In genomic region chr2:32362817-32363340, GRCm38 (mm10) we compare ENCODE assay signal across 8 mouse cellular contexts. TPM values are rescaled to one million over a fixed set of nuclear protein-coding genes. Genes with fewer than 3 reads are reported as not detected.
DNase-seq lines count a peak whose midpoint lies in the region; ATAC-seq and TF ChIP-seq lines count a peak whose summit lies in the region.

No protein-coding gene starts in this region.

- no peaks in the 10 kb centered on the region for H3K9me3 ChIP-seq in forebrain, embryonic 15.5 days
- no peaks in the 10 kb centered on the region for H3K9me3 ChIP-seq in lung, embryonic 16.5 days (ENCODE audit: control insufficient read depth, low read length)

- under 1% methylated on average over 53 of the region's 53 CpGs for WGBS in forebrain, embryonic 15.5 days
- WGBS in lung, embryonic 16.5 days = under 1% methylated on average over 53 of the region's 53 CpGs
- under 1% methylated on average over 53 of the region's 53 CpGs for WGBS in thymus, adult 2 months

- no peak; the same call in 1 of the 2 replicates for TF ChIP-seq POLR2A in thymus, adult 2 months (IDR thresholded peaks at IDR 0.05; ENCODE audit: control insufficient read depth, extremely low read depth, insufficient read depth, low read length, poor library complexity)

- peak overlapping the region; percentile 68 for H3K9ac ChIP-seq in forebrain, embryonic 15.5 days (replicated peaks)
- H3K9ac ChIP-seq in lung, embryonic 16.5 days (ENCODE audit: low read length) = peak overlapping the region; percentile 90

- ATAC-seq in forebrain, embryonic 15.5 days (replicated peaks) = peak; percentile 83
- ATAC-seq in lung, embryonic 16.5 days (ENCODE audit: low read depth) = peak; percentile 84

- peaks cover 27% of the 10 kb centered on the region for H3K4me1 ChIP-seq in forebrain, embryonic 15.5 days
- H3K4me1 ChIP-seq in lung, embryonic 16.5 days (replicated peaks; ENCODE audit: control insufficient read depth, insufficient read depth, low read length) = peaks cover 12% of the 10 kb centered on the region
- peaks cover 13% of the 10 kb centered on the region for H3K4me1 ChIP-seq in thymus, adult 2 months (replicated peaks; ENCODE audit: control insufficient read depth, insufficient read depth, low read length)

- H3K27ac ChIP-seq in forebrain, embryonic 15.5 days (replicated peaks) = peak overlapping the region; percentile 75
- H3K27ac ChIP-seq in lung, embryonic 16.5 days (ENCODE audit: low read length) = peak overlapping the region; percentile 93
- no peak overlapping the region; the same call in 1 of the 2 replicates for H3K27ac ChIP-seq in thymus, adult 2 months (ENCODE audit: control insufficient read depth, insufficient read depth, low read length)

- intact Hi-C loops in heart, postnatal 36 days (cut with DNase I) = loop anchor here (2.0 kb wide), 1 partner anchor 32 kb away; the partner anchor contains the start of gene Ptges2

- H3K4me2 ChIP-seq in forebrain, embryonic 15.5 days (replicated peaks) = peak overlapping the region; percentile 63
- peak overlapping the region; percentile 83 for H3K4me2 ChIP-seq in lung, embryonic 16.5 days (ENCODE audit: low read depth, low read length)

- peak; percentile 61 for DNase-seq in ES-CJ7 (ENCODE audit: low read depth, low spot score)
- peak; percentile 93 for DNase-seq in cerebellum, adult 11 months
- DNase-seq in heart, postnatal 36 days = peak; percentile 96 to 97
- DNase-seq in layer of hippocampus, adult 8-10 months (ENCODE audit: low spot score in 2 of 2) = peak; percentile 79 to 88
- DNase-seq in ovary, adult 18-20 months (ENCODE audit: low spot score) = peak; percentile 84
- DNase-seq in thymus, adult 2 months = peak; percentile 85

- H3K27me3 ChIP-seq in forebrain, embryonic 15.5 days = peaks cover 13% of the 10 kb centered on the region; the same call in 1 of the 2 replicates
- H3K27me3 ChIP-seq in lung, embryonic 16.5 days (ENCODE audit: control insufficient read depth, insufficient read depth, low read depth, low read length) = no peaks in the 10 kb centered on the region; the same call in 1 of the 2 replicates
- no peaks in the 10 kb centered on the region; the same call in 1 of the 2 replicates for H3K27me3 ChIP-seq in thymus, adult 2 months (ENCODE audit: control insufficient read depth, insufficient read depth, low read length)

- H3K36me3 ChIP-seq in forebrain, embryonic 15.5 days = peaks cover 9% of the 10 kb centered on the region
- H3K36me3 ChIP-seq in lung, embryonic 16.5 days (ENCODE audit: control insufficient read depth, insufficient read depth, low read length) = peaks cover 5% of the 10 kb centered on the region
- H3K36me3 ChIP-seq in thymus, adult 2 months (ENCODE audit: control insufficient read depth, insufficient read depth, low read length) = no peaks in the 10 kb centered on the region; the same call in 1 of the 2 replicates

- TF ChIP-seq CTCF in thymus, adult 2 months (IDR thresholded peaks at IDR 0.05; ENCODE audit: borderline replicate concordance, control insufficient read depth, extremely low read depth, insufficient read depth, low read length, poor library complexity) = peak; percentile 100

- H3K4me3 ChIP-seq in forebrain, embryonic 15.5 days = peak overlapping the region; percentile 70
- peak overlapping the region; percentile 82 for H3K4me3 ChIP-seq in lung, embryonic 16.5 days (ENCODE audit: low read length)
- peak overlapping the region; percentile 97 for H3K4me3 ChIP-seq in thymus, adult 2 months (ENCODE audit: control insufficient read depth, insufficient read depth, low read length)

RNA-seq across cellular contexts. Expression of gene Dnm1, which starts 9.7 kb away (rescaled TPM):
- polyA plus RNA-seq in forebrain, embryonic 15.5 days (2015; fragmentation: Nextera tagmentation; extraction: Ambion mirVana) = 23.7 and 29.1 TPM in 2 replicates
- 1 to 10 TPM; 4.0 TPM for total RNA-seq in heart, postnatal 36 days (2021)
- 1,000 to 10,000 TPM; 1,146 to 1,253 (median 1,200) TPM for total RNA-seq in layer of hippocampus, adult 8-10 months (2022)
- 5.7 and 5.9 TPM in 2 replicates for polyA plus RNA-seq in lung, embryonic 16.5 days (2015; fragmentation: Nextera tagmentation; extraction: Ambion mirVana)
- 10.7 and 12.1 TPM in 2 replicates for polyA plus RNA-seq in thymus, adult 2 months (2012; rRNA removed)

RNA-seq across cellular contexts. Expression of gene Ciz1, which starts 10.8 kb away (rescaled TPM):
- polyA plus RNA-seq in forebrain, embryonic 15.5 days (2015; fragmentation: Nextera tagmentation; extraction: Ambion mirVana) = 54.0 and 55.3 TPM in 2 replicates
- 10 to 100 TPM; 25.0 to 33.3 TPM for total RNA-seq in heart, postnatal 36 days (2021)
- 100 to 1,000 TPM in 1 of 4 experiments, 10 to 100 TPM in 3; 82.9 to 103 (median 90.5) TPM for total RNA-seq in layer of hippocampus, adult 8-10 months (2022)
- polyA plus RNA-seq in lung, embryonic 16.5 days (2015; fragmentation: Nextera tagmentation; extraction: Ambion mirVana) = 46.1 and 50.7 TPM in 2 replicates
- 517 and 528 TPM in 2 replicates for polyA plus RNA-seq in thymus, adult 2 months (2012; rRNA removed)

RNA-seq across cellular contexts. Expression of gene 1110008P14Rik, which starts 18.9 kb away (rescaled TPM):
- polyA plus RNA-seq in forebrain, embryonic 15.5 days (2015; fragmentation: Nextera tagmentation; extraction: Ambion mirVana) = 79.5 and 80.9 TPM in 2 replicates
- total RNA-seq in heart, postnatal 36 days (2021) = 10 to 100 TPM; 43.9 to 44.3 TPM
- 100 to 1,000 TPM; 144 to 174 (median 164) TPM for total RNA-seq in layer of hippocampus, adult 8-10 months (2022)
- polyA plus RNA-seq in lung, embryonic 16.5 days (2015; fragmentation: Nextera tagmentation; extraction: Ambion mirVana) = 34.0 and 36.4 TPM in 2 replicates
- polyA plus RNA-seq in thymus, adult 2 months (2012; rRNA removed) = 192 and 257 TPM in 2 replicates

RNA-seq across cellular contexts. Expression of gene Lcn2, which starts 25.2 kb away (rescaled TPM):
- polyA plus RNA-seq in forebrain, embryonic 15.5 days (2015; fragmentation: Nextera tagmentation; extraction: Ambion mirVana) = 0.51 and 0.63 TPM in 2 replicates
- total RNA-seq in heart, postnatal 36 days (2021) = 1 to 10 TPM; 3.1 to 7.0 TPM
- total RNA-seq in layer of hippocampus, adult 8-10 months (2022) = 1 to 10 TPM in 2 of 4 experiments, under 1 TPM in 1, not detected in 1; 0.35 to 2.8 (median 2.0) TPM
- polyA plus RNA-seq in lung, embryonic 16.5 days (2015; fragmentation: Nextera tagmentation; extraction: Ambion mirVana) = 1.8 and 5.6 TPM in 2 replicates
- 23.8 and 27.3 TPM in 2 replicates for polyA plus RNA-seq in thymus, adult 2 months (2012; rRNA removed)

RNA-seq across cellular contexts. Expression of gene Ptges2, which starts 32.8 kb away (rescaled TPM):
- 39.9 and 40.3 TPM in 2 replicates for polyA plus RNA-seq in forebrain, embryonic 15.5 days (2015; fragmentation: Nextera tagmentation; extraction: Ambion mirVana)
- 10 to 100 TPM; 69.9 to 70.6 TPM for total RNA-seq in heart, postnatal 36 days (2021)
- 10 to 100 TPM; 36.5 to 40.0 (median 38.2) TPM for total RNA-seq in layer of hippocampus, adult 8-10 months (2022)
- 20.6 and 23.9 TPM in 2 replicates for polyA plus RNA-seq in lung, embryonic 16.5 days (2015; fragmentation: Nextera tagmentation; extraction: Ambion mirVana)
- polyA plus RNA-seq in thymus, adult 2 months (2012; rRNA removed) = 17.9 and 24.7 TPM in 2 replicates
